Mouse (Mus musculus) mouse trophoblast stem cell (cell line): ENCODE data around the gene Pip4k2c.

Experiments used
- in situ Hi-C, 2 experiments: fragments of 300-500 bp; cut with MseI, MboI; formaldehyde crosslinking; loops; 2 replicates in 1 of 2; 3 replicates in 1 of 2; pipeline ENCODE4 v1.15.1; 2025

Pip4k2c gene

DNA sequence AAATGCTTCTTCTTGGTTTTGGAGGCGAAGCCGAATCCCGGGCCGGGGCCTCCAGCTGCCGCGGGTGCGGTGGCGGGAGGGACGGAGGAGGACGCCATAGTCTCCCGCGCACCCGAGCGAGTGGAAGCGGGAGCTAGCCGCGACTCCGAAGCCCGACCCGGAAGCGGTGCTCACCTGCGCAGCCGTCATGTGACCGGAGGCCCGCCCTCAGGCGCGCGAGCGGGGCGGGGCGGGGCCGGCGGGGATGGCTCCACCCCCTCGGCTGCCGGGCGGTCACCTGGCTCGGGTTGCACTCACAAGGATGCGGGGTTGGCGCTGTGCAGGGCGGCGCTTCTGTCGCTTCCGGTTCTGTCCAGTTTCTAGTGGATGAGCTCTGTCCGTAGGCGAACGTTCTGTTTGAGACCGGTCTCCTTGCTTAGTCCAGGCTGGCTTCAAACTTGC is at the start of gene Pip4k2c:
Gene Pip4k2c, minus strand, starts transcription at position 172 of the 441 bp plus-strand sequence.
- in situ Hi-C loops: no loop called here

DNA sequence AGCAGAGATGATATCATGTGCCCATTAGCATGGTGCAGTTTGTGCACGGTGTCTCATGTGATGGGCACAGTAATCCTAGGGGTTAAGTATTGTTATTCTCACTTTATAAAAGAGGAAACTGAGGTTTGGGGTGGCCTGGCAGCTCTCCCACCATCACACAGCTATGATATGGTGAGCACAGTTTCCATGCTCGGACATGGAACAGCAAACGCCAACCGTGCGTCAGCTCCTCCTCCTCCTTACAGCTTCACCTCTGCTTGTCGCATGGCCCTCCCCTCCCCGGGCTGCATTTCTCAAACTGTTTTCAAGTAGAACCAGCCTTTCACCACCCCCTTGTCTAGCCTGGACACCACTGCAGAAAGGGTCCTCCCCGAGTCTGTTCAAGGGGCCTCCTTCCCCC is 47.1 kb upstream of the Pip4k2c start:
- in situ Hi-C loops: no loop called here

DNA sequence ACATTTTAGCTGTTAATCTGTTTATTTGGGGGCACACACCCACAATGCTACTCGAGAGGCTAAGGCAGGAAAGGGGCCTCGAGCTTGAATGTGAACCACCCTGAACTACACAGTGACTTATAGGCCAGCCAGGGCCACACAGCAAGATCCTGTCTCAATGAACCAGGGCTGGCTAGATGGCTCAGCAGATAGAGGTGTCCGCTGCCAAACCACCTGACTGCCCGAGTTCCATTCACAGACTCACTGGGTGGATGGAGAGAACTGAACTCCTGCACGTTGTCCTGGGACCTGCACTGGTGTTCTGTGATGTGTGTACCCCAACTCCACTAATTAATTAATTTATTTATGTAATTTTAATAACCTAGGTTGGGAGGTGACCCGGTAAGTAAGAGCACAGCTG is 46.4 kb upstream of the Pip4k2c start:
- in situ Hi-C loops: no loop called here

DNA sequence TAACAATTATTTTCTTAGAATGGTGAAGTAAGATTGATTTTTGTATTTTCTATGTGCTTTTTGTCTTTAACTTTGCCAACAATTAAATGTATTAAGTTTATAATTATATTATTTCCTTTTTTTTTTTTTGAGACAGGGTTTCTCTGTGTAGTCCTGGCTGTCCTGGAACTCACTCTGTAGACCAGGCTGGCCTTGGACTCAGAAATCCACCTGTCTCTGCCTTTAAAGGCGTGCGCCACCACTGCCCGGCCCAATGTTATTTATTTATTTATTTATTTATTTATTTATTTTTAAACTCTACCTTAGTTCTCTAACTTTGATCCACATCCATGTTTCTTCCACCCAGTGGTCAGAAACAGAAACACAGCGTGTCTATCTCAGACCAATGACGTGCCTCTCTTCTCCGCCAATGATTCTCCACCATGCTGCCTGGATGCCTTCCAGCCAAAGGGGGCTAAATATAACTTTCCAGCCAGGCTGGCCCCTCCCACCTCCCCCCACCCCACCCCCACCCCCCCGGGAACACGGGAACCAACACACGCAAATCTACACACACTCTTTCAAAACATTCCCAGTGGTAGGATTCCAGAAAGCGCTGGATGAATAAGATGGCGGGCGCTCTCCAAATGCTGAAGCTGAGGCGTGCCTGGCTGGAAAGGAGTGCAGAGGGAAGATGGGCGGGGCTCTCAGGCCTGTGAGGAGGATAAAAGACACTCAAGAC is 44.4 kb upstream of the Pip4k2c start:
- in situ Hi-C loops: no loop called here

DNA sequence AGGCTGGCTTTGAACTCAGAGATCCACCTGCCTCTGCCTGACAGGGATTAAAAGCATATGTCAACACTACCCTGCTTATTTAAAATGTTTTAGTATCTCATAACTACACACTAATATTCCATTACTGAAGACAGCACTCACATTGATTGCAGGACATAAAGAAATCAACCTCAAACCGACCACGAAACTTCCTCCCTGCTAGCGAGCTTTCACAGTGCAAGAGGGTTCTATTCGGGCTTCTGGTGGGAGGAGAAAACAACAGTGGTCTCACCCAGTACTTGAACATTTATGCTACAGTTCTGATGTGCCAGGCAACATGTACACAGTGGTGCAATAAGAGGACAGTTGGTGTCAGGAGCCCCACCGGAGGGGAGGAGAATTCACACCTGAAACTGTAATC is 39.4 kb upstream of the Pip4k2c start:
- in situ Hi-C loops: no loop called here

DNA sequence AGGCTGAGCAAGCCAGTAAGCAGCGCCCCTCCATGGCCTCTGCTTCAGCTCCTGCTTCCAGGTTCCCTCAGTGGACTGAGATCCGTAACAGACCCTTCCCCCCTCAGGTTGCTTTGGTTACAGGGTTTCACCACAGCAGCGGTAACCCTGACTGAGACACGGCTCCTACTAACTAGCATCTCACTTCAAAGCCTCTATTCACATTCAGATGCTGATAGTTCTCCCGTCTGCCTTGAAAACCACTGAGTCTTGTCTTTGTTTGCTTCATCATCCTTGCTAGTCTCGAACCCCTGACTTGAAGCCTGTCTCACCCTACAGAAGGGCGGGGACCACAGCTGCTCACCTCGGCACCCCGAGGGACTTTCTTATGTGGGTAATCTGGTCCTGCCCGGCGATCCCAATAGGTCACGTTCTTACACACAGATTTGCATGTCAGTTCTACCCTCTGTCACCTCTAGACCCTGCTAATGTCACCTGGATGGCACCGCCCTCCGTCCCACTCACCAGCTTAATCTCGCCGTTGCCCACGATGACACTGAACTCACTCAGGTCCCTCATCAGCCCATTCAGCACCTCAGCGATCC is 26.9 kb upstream of the Pip4k2c start:
- in situ Hi-C loops: no loop called here

DNA sequence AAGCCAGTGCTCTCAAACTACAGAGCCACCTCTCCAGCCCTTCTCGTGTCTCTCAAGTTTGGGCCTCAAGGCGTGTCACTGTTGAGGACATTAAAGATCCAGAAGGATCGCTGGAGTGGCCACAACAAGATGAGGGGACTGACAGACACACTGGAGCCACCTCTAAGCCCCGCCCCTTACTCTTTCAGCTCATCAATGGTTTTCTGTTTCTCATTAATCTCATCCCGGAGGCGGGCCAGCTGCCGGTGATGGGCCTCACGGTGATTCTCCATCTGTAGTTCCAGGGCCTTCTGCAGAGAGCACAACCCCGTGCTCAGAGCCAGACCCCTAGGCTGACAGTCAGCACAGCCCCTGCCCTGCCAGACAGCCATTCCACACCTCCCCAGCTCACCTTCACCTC is 25.2 kb upstream of the Pip4k2c start:
- in situ Hi-C loops: no loop called here

DNA sequence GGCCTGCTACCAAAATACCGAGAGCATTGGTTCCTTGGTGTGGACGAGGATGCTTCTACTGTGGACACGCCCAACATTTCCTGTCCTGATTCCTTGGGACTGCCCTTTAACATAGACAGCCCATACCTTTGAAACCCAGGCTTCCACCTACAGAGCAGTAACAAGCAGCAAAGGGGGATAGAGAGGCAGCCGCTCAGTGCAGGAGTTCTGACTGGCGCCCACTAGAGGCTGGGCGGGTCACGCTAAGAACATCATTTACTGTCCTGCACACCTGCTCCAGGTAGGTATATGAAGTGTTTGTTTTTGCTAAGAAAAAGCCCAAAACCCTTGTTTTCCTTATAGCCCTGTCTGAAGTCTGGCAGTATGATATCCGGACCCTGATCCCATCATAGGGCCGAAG is 21.8 kb upstream of the Pip4k2c start:
- in situ Hi-C loops: no loop called here

DNA sequence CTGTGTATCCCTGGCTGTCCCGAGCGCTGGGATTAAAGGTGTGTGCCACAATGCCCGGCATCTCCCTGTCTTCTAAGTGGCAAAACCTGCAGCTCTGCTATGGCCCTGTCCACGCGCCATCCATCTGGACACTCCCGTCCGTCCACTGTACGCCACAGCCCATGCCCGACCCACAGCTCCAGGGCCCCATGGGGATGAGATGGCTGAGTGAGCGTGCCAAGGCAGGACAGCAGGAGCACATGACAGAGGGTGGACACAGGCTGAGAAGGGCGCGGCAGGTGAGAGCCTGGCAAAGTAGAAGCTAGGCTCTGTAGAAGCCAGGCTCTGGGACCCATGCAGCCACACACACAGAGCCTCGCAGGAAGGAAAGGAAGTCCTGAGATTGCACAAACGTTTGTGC is 20.4 kb upstream of the Pip4k2c start:
- in situ Hi-C loops: no loop called here

DNA sequence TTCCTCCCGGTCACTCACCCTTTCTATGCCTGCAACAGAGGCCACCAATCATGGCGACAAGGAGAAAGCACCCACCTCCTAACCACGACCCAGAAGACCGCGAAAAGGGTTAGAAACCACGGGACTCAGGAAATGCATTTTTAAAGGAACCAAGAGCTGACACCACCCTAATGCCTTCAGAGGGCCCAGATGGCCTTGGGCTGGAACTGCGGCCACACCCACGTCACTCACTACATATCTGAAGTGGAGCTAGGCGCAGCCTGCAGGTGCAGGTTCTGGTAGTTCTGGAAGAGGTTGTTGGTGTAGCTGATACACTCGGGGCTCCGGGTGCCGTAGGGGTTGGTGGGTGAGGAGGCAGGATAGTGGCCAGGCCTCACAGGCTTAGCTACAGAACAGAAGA is 19.3 kb upstream of the Pip4k2c start:
- in situ Hi-C loops: no loop called here

DNA sequence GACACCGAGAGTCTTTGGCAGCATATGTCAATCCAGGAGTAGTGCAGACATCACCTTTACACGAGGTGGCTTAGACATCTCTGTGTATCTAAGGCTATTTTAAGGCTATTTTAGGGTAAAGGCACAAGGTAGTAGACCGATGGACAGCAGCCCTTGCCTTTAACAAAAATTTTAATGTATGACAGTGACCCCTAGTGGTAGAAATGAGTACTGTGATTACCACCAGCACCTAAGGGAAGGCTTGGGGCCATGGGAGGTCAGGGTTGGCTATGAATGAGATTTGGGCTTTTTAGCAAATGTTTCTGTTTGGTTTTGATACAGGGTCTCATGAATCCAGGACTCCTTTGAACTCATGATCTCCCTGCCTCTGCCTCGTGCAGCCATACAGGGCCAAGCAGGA is 17.5 kb upstream of the Pip4k2c start:
- in situ Hi-C loops: loop anchor here in 1 of 2 experiments (5.0 kb wide), 1 partner anchor 52 kb away; no protein-coding TSS in a partner anchor

DNA sequence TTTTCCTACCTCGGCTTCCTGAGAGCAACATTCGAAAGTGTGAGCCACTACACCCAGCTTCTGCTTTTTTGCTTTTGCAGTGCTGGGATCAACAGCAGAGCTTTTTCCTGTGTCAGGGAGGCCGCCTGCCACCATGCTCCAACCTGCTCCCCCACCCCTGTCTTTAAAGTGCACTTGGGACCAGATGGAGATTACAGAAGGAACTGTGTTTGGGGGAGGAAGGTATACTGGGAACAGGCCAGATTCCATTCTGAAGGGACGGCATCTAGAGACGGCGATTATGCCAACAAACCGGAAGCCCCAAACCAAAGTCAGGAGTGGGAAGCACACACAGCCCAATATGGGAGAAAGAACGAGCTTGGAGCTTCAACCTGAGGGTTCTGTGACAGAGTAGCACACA is 15.8 kb upstream of the Pip4k2c start:
- in situ Hi-C loops: loop anchor here in 1 of 2 experiments (5.0 kb wide), 1 partner anchor 50 kb away; no protein-coding TSS in a partner anchor

DNA sequence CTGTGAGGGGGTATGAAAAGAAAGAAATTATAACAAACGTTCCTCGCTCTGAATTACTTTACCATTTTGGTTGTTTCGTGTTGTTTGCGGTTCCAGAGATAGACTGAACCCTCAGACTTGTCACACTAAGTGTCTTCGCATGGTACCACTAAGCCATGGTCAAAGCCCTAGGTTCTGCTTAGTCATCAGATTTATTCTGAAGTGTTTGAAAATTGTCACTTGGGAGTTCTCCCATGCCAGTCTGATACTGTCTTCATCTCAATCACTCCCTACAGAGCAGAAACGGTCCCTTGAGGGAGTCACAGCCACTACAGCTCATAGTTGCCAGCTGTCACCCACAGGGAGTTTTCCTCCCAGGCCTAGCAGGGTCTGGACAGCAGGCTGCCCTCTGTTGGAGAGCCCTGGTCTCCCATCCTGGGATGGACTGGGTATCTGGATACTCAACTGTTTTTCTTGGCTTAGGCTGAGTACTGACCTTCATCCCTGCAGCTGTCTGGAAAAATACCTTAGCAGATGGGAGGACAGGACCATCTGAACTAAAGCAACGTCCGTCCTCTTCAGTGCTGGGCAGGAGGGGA is 15.0 kb upstream of the Pip4k2c start:
- in situ Hi-C loops: loop anchor here in 1 of 2 experiments (5.0 kb wide), 1 partner anchor 49 kb away; no protein-coding TSS in a partner anchor

DNA sequence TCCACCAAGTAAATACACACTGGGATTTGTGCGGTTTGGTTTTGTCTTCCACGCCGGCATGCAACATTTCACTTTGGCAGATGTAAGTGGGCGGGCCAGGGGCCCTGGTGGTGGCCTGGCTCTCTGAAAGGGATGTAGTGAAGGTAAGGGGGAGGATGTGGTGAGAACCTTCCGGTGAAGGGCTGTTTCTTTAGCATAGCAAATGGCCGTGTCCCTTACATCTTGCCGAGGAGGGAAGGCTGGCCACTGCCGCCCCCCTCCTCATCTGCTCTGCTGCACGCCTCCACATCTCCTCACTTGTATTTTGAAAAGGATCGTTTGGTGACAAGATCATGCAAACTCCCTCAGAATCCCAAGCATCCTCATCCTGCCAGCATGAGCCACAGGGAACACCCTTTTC is 14.3 kb upstream of the Pip4k2c start:
- in situ Hi-C loops: loop anchor here in 1 of 2 experiments (5.0 kb wide), 1 partner anchor 48 kb away; no protein-coding TSS in a partner anchor

DNA sequence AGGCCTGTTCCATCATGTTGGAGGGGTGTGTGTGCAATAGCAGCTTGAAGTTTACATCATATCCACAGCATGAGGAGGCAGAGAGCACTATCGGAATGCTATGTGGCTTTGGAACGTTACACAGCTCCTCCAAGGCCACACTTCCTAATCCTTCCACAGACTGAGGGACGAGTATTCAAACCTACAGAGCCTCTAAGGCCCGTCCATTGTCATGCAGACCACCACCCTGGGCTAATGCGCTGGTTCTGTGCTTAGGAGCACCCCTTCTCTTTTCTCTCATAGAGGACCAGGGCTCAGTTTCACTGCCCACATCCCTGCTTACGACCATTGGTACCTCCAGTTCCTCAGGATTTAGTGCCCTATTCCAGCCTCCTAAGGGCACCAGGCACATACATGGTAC is 13.8 kb upstream of the Pip4k2c start:
- in situ Hi-C loops: loop anchor here in 1 of 2 experiments (5.0 kb wide), 1 partner anchor 48 kb away; no protein-coding TSS in a partner anchor

DNA sequence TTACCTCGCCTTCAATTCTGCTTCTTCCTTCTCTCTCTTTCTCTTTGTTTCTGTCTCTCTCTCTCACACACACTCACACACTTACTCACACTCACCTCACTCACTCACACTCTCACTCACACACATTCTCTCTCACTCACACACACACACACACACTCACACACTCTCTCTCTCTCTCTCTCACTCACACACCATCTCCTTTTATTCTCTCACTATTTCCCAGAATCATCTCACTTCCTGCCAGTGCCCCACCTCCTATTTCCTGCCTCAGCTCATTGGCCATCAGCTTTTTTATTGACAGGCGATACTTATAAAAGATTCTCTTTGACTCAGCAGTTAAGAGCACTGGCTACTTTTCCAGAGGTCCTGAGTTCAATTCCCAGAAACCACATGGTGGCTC is 7.0 kb upstream of the Pip4k2c start:
- in situ Hi-C loops: no loop called here

DNA sequence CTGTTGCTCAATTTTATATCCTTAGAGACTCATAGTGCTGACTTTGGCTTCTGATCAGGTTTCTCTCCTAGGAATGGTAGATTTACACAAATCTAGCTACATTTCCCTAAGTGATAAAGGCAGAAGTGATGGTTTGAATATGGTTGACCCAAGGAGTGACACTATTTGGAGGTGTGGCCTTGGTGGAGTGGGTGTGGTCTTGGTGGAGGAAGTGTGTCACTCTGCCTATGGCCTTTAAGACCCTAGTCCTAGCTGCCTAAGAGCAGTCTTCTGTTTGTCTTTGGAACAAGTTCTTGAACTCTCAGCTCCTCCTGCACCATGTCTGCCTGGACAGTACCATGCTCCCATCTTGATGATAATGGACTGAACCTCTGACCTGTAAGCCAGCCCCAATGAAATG is 5.8 kb upstream of the Pip4k2c start:
- in situ Hi-C loops: no loop called here

DNA sequence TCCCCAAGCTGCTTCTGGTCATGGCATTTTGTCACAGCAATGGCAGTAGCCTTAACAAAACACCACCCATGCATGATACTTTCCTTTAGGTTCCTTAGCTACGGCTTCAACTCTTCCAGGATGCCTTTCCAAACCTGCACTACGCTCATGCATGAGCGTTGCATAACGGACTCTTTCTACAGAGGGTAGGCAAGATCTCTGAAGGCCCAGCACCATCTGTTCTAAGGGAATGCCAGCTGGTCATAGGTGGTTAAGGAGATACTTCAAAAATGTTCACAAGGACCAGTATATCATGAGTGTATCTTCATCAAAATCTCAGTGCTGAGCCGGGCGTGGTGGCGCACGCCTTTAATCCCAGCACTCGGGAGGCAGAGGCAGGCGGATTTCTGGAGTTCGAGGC is 5.1 kb upstream of the Pip4k2c start:
- in situ Hi-C loops: no loop called here

DNA sequence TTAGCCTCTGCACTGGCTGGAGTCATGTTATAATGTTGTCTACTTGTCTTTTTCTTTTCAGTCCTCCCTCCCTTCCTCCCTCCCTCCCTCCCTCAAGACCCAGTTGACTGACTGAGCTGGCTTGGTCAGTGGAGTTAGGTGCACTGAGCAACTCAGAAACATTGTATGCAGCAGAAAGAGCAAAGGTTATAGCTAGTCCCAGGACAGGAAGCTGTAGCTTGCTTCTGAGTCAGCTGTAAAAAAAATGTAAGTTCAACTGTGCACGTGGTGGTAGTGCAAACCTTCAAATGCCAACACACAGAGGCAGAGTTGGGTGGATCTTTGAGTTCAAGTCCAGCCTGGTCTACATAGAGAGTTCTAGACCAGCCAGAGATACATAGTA is 3.0 kb upstream of the Pip4k2c start:
- in situ Hi-C loops: no loop called here

DNA sequence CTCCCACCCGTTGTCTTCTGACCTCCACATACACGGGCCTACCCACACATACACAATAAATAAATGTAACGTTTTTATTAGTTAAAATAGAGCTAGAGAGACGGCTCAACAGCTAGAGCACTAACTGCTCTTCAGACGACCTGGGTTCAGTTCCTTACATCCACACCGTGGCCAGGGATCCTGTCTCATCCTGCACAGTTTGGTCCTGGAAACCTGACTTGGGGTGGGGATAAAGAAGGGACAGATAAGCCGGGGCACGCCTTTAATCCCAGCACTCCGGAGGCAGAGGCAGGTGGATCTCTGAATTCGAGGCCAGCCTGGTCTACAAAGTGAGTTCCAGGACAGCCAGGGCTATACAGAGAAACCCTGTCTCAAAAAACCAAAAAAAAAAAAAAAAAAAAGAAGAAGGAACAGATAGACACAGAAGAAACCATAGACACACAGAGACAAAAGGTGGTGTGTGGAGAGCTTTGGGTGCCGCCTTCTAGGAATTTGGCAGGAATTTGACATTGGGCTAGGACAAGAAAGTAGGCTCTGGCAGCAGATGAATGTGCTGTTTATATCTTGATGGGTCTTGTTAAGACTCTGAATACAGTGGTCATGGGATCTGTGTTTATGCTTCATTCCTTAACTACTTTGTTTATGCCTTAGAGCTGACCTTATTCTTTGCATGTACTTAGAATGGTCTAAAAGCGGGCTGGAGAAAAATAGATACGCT is 2.5 kb upstream of the Pip4k2c start:
- in situ Hi-C loops: no loop called here

DNA sequence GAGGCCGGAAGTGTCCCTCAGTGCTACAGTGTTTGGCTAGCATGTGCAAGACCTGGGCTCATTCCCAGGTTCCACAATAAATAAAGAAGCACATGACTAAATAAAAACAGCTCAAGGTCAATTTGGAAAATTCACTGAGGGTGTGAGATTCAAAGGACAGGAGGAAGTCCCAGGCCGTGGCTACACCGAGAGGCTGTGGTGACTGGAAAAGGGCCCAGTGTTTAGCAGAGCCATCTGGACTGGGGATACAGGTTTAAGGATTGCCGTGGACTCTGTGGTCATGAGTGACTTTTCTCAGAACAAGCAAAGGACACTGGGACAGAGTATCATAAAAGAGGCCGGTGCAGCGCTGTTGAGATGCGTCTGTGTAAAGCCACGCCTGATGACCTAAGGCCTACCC is 1.9 kb upstream of the Pip4k2c start:
- in situ Hi-C loops: no loop called here

DNA sequence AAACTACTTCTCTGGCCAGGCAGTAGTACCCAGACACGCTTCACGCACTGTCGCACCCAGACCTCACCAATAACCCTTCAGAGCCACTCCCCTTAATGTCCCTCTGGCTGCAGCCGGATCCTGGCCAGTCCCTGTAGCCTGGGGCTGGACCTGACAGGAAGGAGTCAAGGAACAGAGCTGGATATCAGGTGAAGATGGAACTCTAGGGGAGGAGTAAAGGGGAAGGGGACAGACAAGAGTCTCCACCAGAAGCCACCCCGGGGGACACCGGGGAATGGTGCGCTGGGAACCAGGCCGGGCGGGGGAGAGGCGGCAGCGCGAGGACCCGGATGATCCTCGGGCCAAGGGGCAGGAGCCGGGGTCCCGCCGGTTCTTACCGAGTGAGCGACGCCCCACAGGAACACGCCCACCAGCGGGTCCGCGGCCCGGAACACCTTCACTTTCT is 402 bp downstream of the Pip4k2c start:
- in situ Hi-C loops: no loop called here
